ENCODE assay signal across 16 mouse cellular contexts in the genomic region with DNA sequence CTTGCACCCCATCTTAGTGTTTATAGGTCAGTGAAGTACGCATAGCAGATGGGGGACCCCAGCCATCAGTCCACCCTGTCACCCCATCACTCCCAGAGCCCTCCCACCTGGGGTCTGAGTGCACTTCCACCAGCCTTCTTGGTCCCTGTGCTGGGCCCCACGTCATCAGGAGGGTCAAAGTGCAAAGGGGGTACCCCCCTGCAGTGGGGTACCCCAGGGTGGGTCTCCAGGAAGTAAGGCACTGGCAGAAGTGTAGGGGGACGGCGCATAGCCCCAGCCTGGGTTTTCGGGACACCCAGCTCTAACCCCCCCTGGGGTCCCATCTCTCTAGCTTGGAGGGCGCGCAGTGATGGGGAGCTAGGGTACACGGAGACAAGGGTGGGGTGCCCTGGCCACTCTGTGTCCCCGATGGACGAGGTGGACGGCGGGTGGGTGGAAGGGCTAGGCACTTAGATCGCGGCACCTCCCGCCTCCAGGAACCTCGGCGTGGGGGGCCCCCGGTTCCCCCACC. TPM values are rescaled to one million over a fixed set of nuclear protein-coding genes. Genes with fewer than 3 reads are reported as not detected.
DNase-seq lines count a peak whose midpoint lies in the region; ATAC-seq and TF ChIP-seq lines count a peak whose summit lies in the region.
"Had no signal": no experiment of that assay in that cellular context is flagged by ENCODE, and none has a peak within 500 bp of the region (broad histone marks: within the 10 kb centered on the region; RNA-seq: fewer than 3 reads in every experiment).

No protein-coding gene starts in this region.

- H3K4me1 ChIP-seq in midbrain, embryonic 10.5 days: peaks cover 74% of the 10 kb centered on the region
- H3K4me1 ChIP-seq in midbrain, embryonic 15.5 days: peaks cover 44% of the 10 kb centered on the region
- peaks cover 42% of the 10 kb centered on the region for H3K4me1 ChIP-seq in forebrain, embryonic 16.5 days (replicated peaks; ENCODE audit: control insufficient read depth, insufficient read depth, low read length)
- peaks cover 17% of the 10 kb centered on the region; the same call in 1 of the 2 replicates for H3K4me1 ChIP-seq in hindbrain, postnatal 0 days (ENCODE audit: insufficient read depth, low read length)
- H3K4me1 ChIP-seq in neural tube, embryonic 15.5 days: peaks cover 53% of the 10 kb centered on the region

- H3K36me3 ChIP-seq in midbrain, embryonic 10.5 days: peaks cover 11% of the 10 kb centered on the region; the same call in 1 of the 2 replicates
- peaks cover 3% of the 10 kb centered on the region; the same call in 1 of the 2 replicates for H3K36me3 ChIP-seq in midbrain, embryonic 15.5 days (replicated peaks)
- H3K36me3 ChIP-seq in forebrain, embryonic 16.5 days (ENCODE audit: control insufficient read depth, insufficient read depth): no peaks in the 10 kb centered on the region
- peaks cover 24% of the 10 kb centered on the region; the same call in 1 of the 2 replicates for H3K36me3 ChIP-seq in hindbrain, postnatal 0 days (ENCODE audit: insufficient read depth, low read length)
- peaks cover 31% of the 10 kb centered on the region for H3K36me3 ChIP-seq in neural tube, embryonic 15.5 days

- 74% methylated on average over 18 of the region's 18 CpGs for WGBS in midbrain, embryonic 10.5 days
- WGBS in midbrain, embryonic 15.5 days: 77% methylated on average over 18 of the region's 18 CpGs
- 78% methylated on average over 18 of the region's 18 CpGs for WGBS in forebrain, embryonic 16.5 days
- WGBS in hindbrain, postnatal 0 days: 67% methylated on average over 17 of the region's 18 CpGs
- WGBS in neural tube, embryonic 15.5 days: 75% methylated on average over 18 of the region's 18 CpGs

- H3K4me3 ChIP-seq in midbrain, embryonic 10.5 days: no peak overlapping the region
- H3K4me3 ChIP-seq in midbrain, embryonic 15.5 days: no peak overlapping the region
- peak overlapping the region; percentile 29 for H3K4me3 ChIP-seq in forebrain, embryonic 16.5 days (replicated peaks; ENCODE audit: low read length)
- H3K4me3 ChIP-seq in hindbrain, postnatal 0 days (ENCODE audit: low read length): no peak overlapping the region
- H3K4me3 ChIP-seq in neural tube, embryonic 15.5 days (replicated peaks): no peak overlapping the region
- H3K4me3 ChIP-seq: embryonic facial prominence, embryonic 13.5 days; liver, embryonic 15.5 days; myocyte had no signal

- H3K9ac ChIP-seq in midbrain, embryonic 15.5 days: no peak overlapping the region
- H3K9ac ChIP-seq in forebrain, embryonic 16.5 days (replicated peaks; ENCODE audit: low read depth, low read length): peak overlapping the region; percentile 24; the same call in 1 of the 2 replicates
- no peak overlapping the region for H3K9ac ChIP-seq in hindbrain, postnatal 0 days (replicated peaks; ENCODE audit: low read length)
- H3K9ac ChIP-seq in neural tube, embryonic 15.5 days (replicated peaks): no peak overlapping the region
- H3K9ac ChIP-seq: embryonic facial prominence, embryonic 13.5 days; liver, embryonic 15.5 days had no signal

- H3K4me2 ChIP-seq in midbrain, embryonic 15.5 days: no peak overlapping the region
- H3K4me2 ChIP-seq in forebrain, embryonic 16.5 days (ENCODE audit: low read length): peak overlapping the region; percentile 41
- H3K4me2 ChIP-seq in hindbrain, postnatal 0 days (ENCODE audit: low read depth, low read length): no peak overlapping the region; the same call in 1 of the 2 replicates
- peak overlapping the region; percentile 8; the same call in 1 of the 2 replicates for H3K4me2 ChIP-seq in neural tube, embryonic 15.5 days
- H3K4me2 ChIP-seq: embryonic facial prominence, embryonic 13.5 days; liver, embryonic 15.5 days had no signal

- peaks cover 80% of the 10 kb centered on the region for H3K27me3 ChIP-seq in midbrain, embryonic 10.5 days (ENCODE audit: low read depth, poor library complexity, severe bottlenecking)
- H3K27me3 ChIP-seq in midbrain, embryonic 15.5 days (replicated peaks): 0 out of 2 replicates have a peak, but pooled peaks cover 3% of the 10 kb centered on the region
- no peaks in the 10 kb centered on the region for H3K27me3 ChIP-seq in forebrain, embryonic 16.5 days (replicated peaks; ENCODE audit: control insufficient read depth, insufficient read depth, low read length)
- no peaks in the 10 kb centered on the region for H3K27me3 ChIP-seq in hindbrain, postnatal 0 days (ENCODE audit: insufficient read depth, low read length)
- no peaks in the 10 kb centered on the region for H3K27me3 ChIP-seq in neural tube, embryonic 15.5 days (replicated peaks)
- H3K27me3 ChIP-seq: embryonic facial prominence, embryonic 13.5 days had no signal

- H3K27ac ChIP-seq in midbrain, embryonic 10.5 days (replicated peaks): peak overlapping the region; percentile 90
- no peak overlapping the region for H3K27ac ChIP-seq in midbrain, embryonic 15.5 days
- no peak overlapping the region for H3K27ac ChIP-seq in forebrain, embryonic 16.5 days (ENCODE audit: low read length)
- peak overlapping the region; percentile 74; the same call in 1 of the 2 replicates for H3K27ac ChIP-seq in hindbrain, postnatal 0 days
- no peak overlapping the region for H3K27ac ChIP-seq in neural tube, embryonic 15.5 days (replicated peaks)
- H3K27ac ChIP-seq: embryonic facial prominence, embryonic 13.5 days; liver, embryonic 15.5 days had no signal

- ATAC-seq in midbrain, embryonic 15.5 days (replicated peaks): no peak
- no peak for ATAC-seq in forebrain, embryonic 16.5 days
- no peak for ATAC-seq in hindbrain, postnatal 0 days
- ATAC-seq in neural tube, embryonic 15.5 days (ENCODE audit: low FRiP score): no peak

- no peaks in the 10 kb centered on the region for H3K9me3 ChIP-seq in midbrain, embryonic 10.5 days (replicated peaks)
- H3K9me3 ChIP-seq in midbrain, embryonic 15.5 days: no peaks in the 10 kb centered on the region
- no peaks in the 10 kb centered on the region for H3K9me3 ChIP-seq in forebrain, embryonic 16.5 days (ENCODE audit: control insufficient read depth, low read length)
- H3K9me3 ChIP-seq in hindbrain, postnatal 0 days (ENCODE audit: low read length): no peaks in the 10 kb centered on the region
- no peaks in the 10 kb centered on the region for H3K9me3 ChIP-seq in neural tube, embryonic 15.5 days (replicated peaks)
- H3K9me3 ChIP-seq: embryonic facial prominence, embryonic 13.5 days; liver, embryonic 15.5 days had no signal

- no peak for TF ChIP-seq CTCF in hindbrain, postnatal 0 days (IDR thresholded peaks at IDR 0.05; ENCODE audit: low read depth)

- no peak for DNase-seq in midbrain, embryonic 10.5 days (ENCODE audit: low spot score)
- DNase-seq in hindbrain, postnatal 0 days (ENCODE audit: low spot score): no peak
- no peak for DNase-seq in urinary bladder, adult 2 months (ENCODE audit: low spot score)
- DNase-seq in urinary bladder, adult 18-20 months (ENCODE audit: low spot score in 2 of 2): no peak
- DNase-seq: gastrocnemius, postnatal 36 days; heart, postnatal 10 days; kidney, adult 9 months; layer of hippocampus, adult 9-11 months; lung, postnatal 4 days; thymus, postnatal 4 days had no signal

RNA-seq across cellular contexts. Expression of a gene that starts 7.0 kb away (rescaled TPM):
- 1.7 and 2.3 TPM in 2 replicates for polyA plus RNA-seq in midbrain, embryonic 10.5 days (2016; fragmentation: Nextera tagmentation; extraction: Ambion mirVana)
- polyA plus RNA-seq in midbrain, embryonic 15.5 days (2015; fragmentation: Nextera tagmentation; extraction: Ambion mirVana): 1.4 and 1.6 TPM in 2 replicates
- polyA plus RNA-seq in forebrain, embryonic 16.5 days (2015; fragmentation: Nextera tagmentation; extraction: Ambion mirVana): 1.2 and 1.8 TPM in 2 replicates
- 2.9 and 3.7 TPM in 2 replicates for total RNA-seq in hindbrain, postnatal 0 days (2014; rRNA removed)
- polyA plus RNA-seq in hindbrain, postnatal 0 days (2015; fragmentation: Nextera tagmentation; extraction: Ambion mirVana): 1.4 and 1.7 TPM in 2 replicates
- polyA plus RNA-seq in neural tube, embryonic 15.5 days (2015; fragmentation: Nextera tagmentation; extraction: Ambion mirVana): 2.5 and 9.3 TPM in 2 replicates
- 5.0 and 6.9 TPM in 2 replicates for polyA plus RNA-seq in urinary bladder, adult 2 months (2012; rRNA removed)

RNA-seq across cellular contexts. Expression of a gene that starts 11.0 kb away (rescaled TPM):
- 1.7 and 2.9 TPM in 2 replicates for polyA plus RNA-seq in midbrain, embryonic 10.5 days (2016; fragmentation: Nextera tagmentation; extraction: Ambion mirVana)
- 2.7 and 3.3 TPM in 2 replicates for polyA plus RNA-seq in midbrain, embryonic 15.5 days (2015; fragmentation: Nextera tagmentation; extraction: Ambion mirVana)
- polyA plus RNA-seq in forebrain, embryonic 16.5 days (2015; fragmentation: Nextera tagmentation; extraction: Ambion mirVana): 1.0 and 2.2 TPM in 2 replicates
- total RNA-seq in hindbrain, postnatal 0 days (2014; rRNA removed): 7.5 TPM in 2 replicates
- polyA plus RNA-seq in hindbrain, postnatal 0 days (2015; fragmentation: Nextera tagmentation; extraction: Ambion mirVana): 2.7 and 4.0 TPM in 2 replicates
- 3.4 and 3.6 TPM in 2 replicates for polyA plus RNA-seq in neural tube, embryonic 15.5 days (2015; fragmentation: Nextera tagmentation; extraction: Ambion mirVana)
- 2.7 and 3.6 TPM in 2 replicates for polyA plus RNA-seq in urinary bladder, adult 2 months (2012; rRNA removed)
- polyA plus RNA-seq: liver, embryonic 15.5 days had no signal

RNA-seq across cellular contexts. Expression of a gene that starts 15.6 kb away (rescaled TPM):
- polyA plus RNA-seq in midbrain, embryonic 10.5 days (2016; fragmentation: Nextera tagmentation; extraction: Ambion mirVana): 2.9 and 3.4 TPM in 2 replicates
- 8.4 and 9.3 TPM in 2 replicates for polyA plus RNA-seq in midbrain, embryonic 15.5 days (2015; fragmentation: Nextera tagmentation; extraction: Ambion mirVana)
- 6.2 and 8.8 TPM in 2 replicates for polyA plus RNA-seq in forebrain, embryonic 16.5 days (2015; fragmentation: Nextera tagmentation; extraction: Ambion mirVana)
- total RNA-seq in hindbrain, postnatal 0 days (2014; rRNA removed): 2.1 and 3.3 TPM in 2 replicates
- polyA plus RNA-seq in hindbrain, postnatal 0 days (2015; fragmentation: Nextera tagmentation; extraction: Ambion mirVana): 5.3 and 7.0 TPM in 2 replicates
- polyA plus RNA-seq in neural tube, embryonic 15.5 days (2015; fragmentation: Nextera tagmentation; extraction: Ambion mirVana): 5.7 and 7.2 TPM in 2 replicates
- 3.6 and 3.8 TPM in 2 replicates for polyA plus RNA-seq in urinary bladder, adult 2 months (2012; rRNA removed)

RNA-seq across cellular contexts. Expression of a gene that starts 15.6 kb away (rescaled TPM):
- polyA plus RNA-seq in midbrain, embryonic 10.5 days (2016; fragmentation: Nextera tagmentation; extraction: Ambion mirVana): 93.4 and 98.7 TPM in 2 replicates
- 90.4 and 92.6 TPM in 2 replicates for polyA plus RNA-seq in midbrain, embryonic 15.5 days (2015; fragmentation: Nextera tagmentation; extraction: Ambion mirVana)
- 86.0 and 91.0 TPM in 2 replicates for polyA plus RNA-seq in forebrain, embryonic 16.5 days (2015; fragmentation: Nextera tagmentation; extraction: Ambion mirVana)
- 146 TPM in 2 replicates for total RNA-seq in hindbrain, postnatal 0 days (2014; rRNA removed)
- polyA plus RNA-seq in hindbrain, postnatal 0 days (2015; fragmentation: Nextera tagmentation; extraction: Ambion mirVana): 111 and 114 TPM in 2 replicates
- polyA plus RNA-seq in neural tube, embryonic 15.5 days (2015; fragmentation: Nextera tagmentation; extraction: Ambion mirVana): 101 TPM in 2 replicates
- polyA plus RNA-seq in urinary bladder, adult 2 months (2012; rRNA removed): 42.9 and 47.4 TPM in 2 replicates

RNA-seq across cellular contexts. Expression of a gene that starts 21.5 kb away (rescaled TPM):
- 138 and 146 TPM in 2 replicates for polyA plus RNA-seq in midbrain, embryonic 10.5 days (2016; fragmentation: Nextera tagmentation; extraction: Ambion mirVana)
- polyA plus RNA-seq in midbrain, embryonic 15.5 days (2015; fragmentation: Nextera tagmentation; extraction: Ambion mirVana): 153 and 159 TPM in 2 replicates
- polyA plus RNA-seq in forebrain, embryonic 16.5 days (2015; fragmentation: Nextera tagmentation; extraction: Ambion mirVana): 121 and 133 TPM in 2 replicates
- 106 and 118 TPM in 2 replicates for total RNA-seq in hindbrain, postnatal 0 days (2014; rRNA removed)
- polyA plus RNA-seq in hindbrain, postnatal 0 days (2015; fragmentation: Nextera tagmentation; extraction: Ambion mirVana): 131 and 134 TPM in 2 replicates
- polyA plus RNA-seq in neural tube, embryonic 15.5 days (2015; fragmentation: Nextera tagmentation; extraction: Ambion mirVana): 132 and 146 TPM in 2 replicates
- polyA plus RNA-seq in urinary bladder, adult 2 months (2012; rRNA removed): 34.1 and 34.4 TPM in 2 replicates

Comparison
In these comparisons a context has a peak if more than half of its experiments do, and no peak if none do; other contexts are left out.
1. H3K27ac ChIP-seq: peak in midbrain, embryonic 10.5 days (single experiment) and hindbrain, postnatal 0 days (single experiment); none in midbrain, embryonic 15.5 days (single experiment), forebrain, embryonic 16.5 days (single experiment) and neural tube, embryonic 15.5 days (single experiment).
2. H3K4me2 ChIP-seq: peak in forebrain, embryonic 16.5 days (single experiment) and neural tube, embryonic 15.5 days (single experiment); none in midbrain, embryonic 15.5 days (single experiment) and hindbrain, postnatal 0 days (single experiment).